Mouse (Mus musculus) heart, adult 2 months (tissue): ENCODE results near the gene Gxylt1.
A peak's percentile ranks its signal among the peaks of the same experiment; 100 is the strongest.

Experiments
- CTCF ChIP-seq: fragments of 200-600 bp; IDR thresholded peaks from 2 replicates; pipeline ENCODE4 v1.8.1; 2022; ENCODE audit warnings: antibody characterized with exemption, mild to moderate bottlenecking, moderate library complexity
- EP300 ChIP-seq: fragments of 200-500 bp; IDR thresholded peaks from 2 replicates; pipeline ENCODE4 v1.6.1; 2011; ENCODE audit warnings: low read depth, low read length, control low read depth; ENCODE audit not compliant: insufficient read depth
- POLR2A ChIP-seq: fragments of 200-500 bp; IDR thresholded peaks from 2 replicates; pipeline ENCODE4 v1.6.1; 2011; ENCODE audit warnings: mild to moderate bottlenecking, low read depth, low read length, control low read depth; ENCODE audit not compliant: insufficient read depth

GRCm38 (mm10) chr15:93222475-93222874, 52.5 kb downstream of the Gxylt1 start:
- TF ChIP-seq CTCF (peak; percentile 58), POLR2A (no peak), EP300 (no peak)
